Mouse (Mus musculus) kidney, embryonic 16.5 days (tissue): ENCODE measurements around the gene Coil. TPM values are rescaled to one million over a fixed set of nuclear protein-coding genes. Genes with fewer than 3 reads are reported as not detected.

Experiments used
- ATAC-seq: fragments of 200-750 bp; cut with Nextera tagmentation; 2 replicates; pipeline ENCODE4 v1.8.0; 2017; ENCODE audit warnings: moderate TSS enrichment; ENCODE audit not compliant: low FRiP score, low TSS enrichment
- H3K27ac ChIP-seq: fragments of 300-500 bp; sonication (generic); 2 replicates; pipeline ENCODE4 v1.5.1; 2014; ENCODE audit warnings: low read length
- H3K27me3 ChIP-seq: fragments of 300-500 bp; sonication (generic); 2 replicates; pipeline ENCODE4 v1.6.1; 2014; ENCODE audit warnings: low read length, control low read depth, mixed read lengths; ENCODE audit not compliant: insufficient read depth
- H3K36me3 ChIP-seq: fragments of 300-500 bp; sonication (generic); 2 replicates; pipeline ENCODE4 v1.6.1; 2014; ENCODE audit warnings: low read length, control low read depth, mixed read lengths; ENCODE audit not compliant: insufficient read depth
- H3K4me1 ChIP-seq: fragments of 300-500 bp; sonication (generic); 2 replicates; pipeline ENCODE4 v1.6.1; 2014; ENCODE audit warnings: low read length, control low read depth, mixed read lengths; ENCODE audit not compliant: insufficient read depth
- H3K4me2 ChIP-seq: fragments of 300-500 bp; sonication (generic); replicated peaks from 2 replicates; pipeline ENCODE4 v1.6.1; 2014; ENCODE audit warnings: low read depth, low read length
- H3K4me3 ChIP-seq: fragments of 300-500 bp; sonication (generic); 2 replicates; pipeline ENCODE4 v1.5.1; 2014; ENCODE audit warnings: mild to moderate bottlenecking, low read length
- H3K9ac ChIP-seq: fragments of 300-500 bp; sonication (generic); replicated peaks from 2 replicates; pipeline ENCODE4 v1.6.1; 2014; ENCODE audit warnings: low read length
- H3K9me3 ChIP-seq: fragments of 300-500 bp; sonication (generic); 2 replicates; pipeline ENCODE4 v1.6.1; 2016; ENCODE audit warnings: low read length, control low read depth
- WGBS: fragments of 180-500 bp; shearing (Covaris S2); extraction: QIAGEN DNeasy Blood & Tissue Kit; methylation state at CpG from one replicate; pipeline ENCODE4 v1.1.7; 2014; 5-methylcytosine and 5-hydroxymethylcytosine counted together
- polyA plus RNA-seq: library from polyadenylated mRNA; unstranded; fragments of >200 nt; fragmentation: Nextera tagmentation; extraction: Ambion mirVana; gene quantifications from 2 replicates; pipeline ENCODE4 v1.2.1, GENCODE M21; 2015

Gene Coil
- polyA plus RNA-seq, 1 experiment from 2014 or later, result 17.4 TPM

DNA sequence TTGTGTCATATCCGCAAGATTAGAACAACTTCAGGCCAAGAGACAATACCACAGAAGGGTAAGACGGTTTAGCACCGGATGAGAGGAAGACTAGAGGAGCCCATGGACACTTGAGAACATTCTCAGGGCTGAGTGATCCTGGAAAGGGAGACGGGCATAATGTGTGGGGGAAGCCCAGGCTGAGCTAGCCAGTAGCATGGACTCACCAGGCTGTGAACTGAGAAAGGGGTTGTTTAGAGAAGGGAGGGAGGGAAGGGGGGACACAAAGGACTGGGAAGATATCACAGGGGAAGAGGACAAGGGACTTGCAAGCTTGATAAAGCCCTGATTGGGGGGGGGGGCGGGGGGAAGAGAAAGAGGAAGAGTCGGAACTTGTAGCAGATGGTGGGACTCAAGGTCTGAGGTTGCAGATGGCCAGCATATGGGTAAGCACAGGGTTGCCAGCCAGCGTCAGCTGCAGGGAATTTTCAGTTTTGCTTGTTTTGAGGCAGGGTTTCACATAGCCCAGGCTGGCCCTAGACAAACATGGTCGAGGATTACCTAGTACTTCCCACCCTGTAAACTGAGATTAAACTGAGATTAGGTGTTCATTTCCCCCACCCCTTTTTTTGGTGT is 24.0 kb upstream of the Coil start:
- Histone ChIP-seq H3K9ac (no peak overlapping the region), H3K9me3 (no peaks in the 10 kb centered on the region), H3K36me3 (peaks cover 30% of the 10 kb centered on the region), H3K27me3 (no peaks in the 10 kb centered on the region), H3K4me3 (no peak overlapping the region), H3K27ac (no peak overlapping the region), H3K4me2 (no peak overlapping the region), H3K4me1 (no peaks in the 10 kb centered on the region)
- WGBS, result 65% methylated on average over 7 of the region's 8 CpGs
- peak; percentile 42; the same call in 1 of the 2 replicates for ATAC-seq

DNA sequence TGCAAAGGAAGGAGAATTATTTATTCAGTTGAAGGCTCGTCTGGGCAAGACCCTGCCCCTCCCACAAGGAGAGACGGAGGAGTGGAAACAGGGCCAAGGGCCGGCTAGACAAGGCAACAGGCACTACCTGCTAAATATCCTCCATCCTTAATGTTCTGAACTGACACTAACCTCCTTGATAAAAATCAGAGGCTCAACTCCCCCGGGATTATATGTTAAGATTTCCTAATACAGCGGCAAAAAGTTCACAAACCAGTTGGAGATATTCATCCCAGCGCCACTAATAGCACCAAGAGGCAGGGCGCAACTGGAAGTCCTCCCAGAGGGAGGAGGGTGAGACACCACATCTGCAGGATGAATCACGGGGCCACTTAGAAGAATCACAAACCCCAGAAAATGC is 21.2 kb upstream of the Coil start:
- Histone ChIP-seq H3K4me1 (0 out of 2 replicates have a peak, but pooled peaks cover 3% of the 10 kb centered on the region), H3K4me3 (no peak overlapping the region), H3K4me2 (no peak overlapping the region), H3K27me3 (no peaks in the 10 kb centered on the region), H3K9ac (no peak overlapping the region), H3K36me3 (peaks cover 30% of the 10 kb centered on the region), H3K27ac (no peak overlapping the region), H3K9me3 (no peaks in the 10 kb centered on the region)
- ATAC-seq, result no peak
- 65% methylated on average over 8 of the region's 8 CpGs for WGBS

DNA sequence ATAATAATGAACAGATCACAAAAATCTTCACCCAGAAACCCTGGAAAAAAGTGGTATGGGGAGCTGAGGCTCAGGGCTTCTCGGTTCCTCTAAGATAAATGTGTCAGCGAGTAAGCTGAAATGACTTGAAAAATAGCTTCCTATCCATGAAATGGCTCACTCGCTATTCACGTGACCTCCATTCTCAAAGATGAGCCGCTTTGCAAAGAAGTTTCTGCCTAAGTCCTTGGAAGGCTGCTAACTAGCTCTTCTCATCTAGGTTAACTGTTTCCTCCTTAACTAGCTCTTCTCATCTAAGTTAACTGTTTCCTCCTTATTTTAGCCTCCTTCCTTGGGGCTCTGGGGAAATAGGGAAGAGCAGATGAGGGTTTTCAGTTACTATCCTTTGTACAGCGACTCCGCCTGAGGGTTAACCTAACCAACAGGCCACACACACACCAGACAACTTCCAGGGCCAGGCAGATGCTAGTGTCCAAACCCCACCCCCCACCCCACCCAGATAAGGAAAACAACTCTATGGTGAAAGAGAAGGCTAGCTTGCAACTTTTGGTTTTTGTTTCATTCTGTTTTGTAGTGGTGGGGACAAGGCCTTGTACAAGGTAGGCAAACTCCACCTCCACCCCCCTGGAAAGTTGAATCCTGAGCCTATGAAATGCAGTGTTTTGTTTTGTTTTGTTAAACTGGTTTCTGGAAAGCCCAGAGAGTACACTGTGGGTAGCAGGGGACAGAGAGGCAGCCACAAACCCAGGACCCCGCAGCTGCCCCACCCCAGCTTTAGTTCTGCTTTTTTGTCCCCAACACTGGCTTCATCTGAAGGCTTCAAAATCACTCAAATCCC is 20.0 kb upstream of the Coil start:
- WGBS, result 85% methylated on average over 8 of the region's 8 CpGs
- Histone ChIP-seq H3K4me1 (peaks cover 5% of the 10 kb centered on the region; the same call in 1 of the 2 replicates), H3K27me3 (no peaks in the 10 kb centered on the region), H3K9me3 (no peaks in the 10 kb centered on the region), H3K27ac (no peak overlapping the region), H3K4me2 (no peak overlapping the region), H3K9ac (no peak overlapping the region), H3K4me3 (no peak overlapping the region), H3K36me3 (peaks cover 20% of the 10 kb centered on the region; the same call in 1 of the 2 replicates)
- no peak for ATAC-seq

DNA sequence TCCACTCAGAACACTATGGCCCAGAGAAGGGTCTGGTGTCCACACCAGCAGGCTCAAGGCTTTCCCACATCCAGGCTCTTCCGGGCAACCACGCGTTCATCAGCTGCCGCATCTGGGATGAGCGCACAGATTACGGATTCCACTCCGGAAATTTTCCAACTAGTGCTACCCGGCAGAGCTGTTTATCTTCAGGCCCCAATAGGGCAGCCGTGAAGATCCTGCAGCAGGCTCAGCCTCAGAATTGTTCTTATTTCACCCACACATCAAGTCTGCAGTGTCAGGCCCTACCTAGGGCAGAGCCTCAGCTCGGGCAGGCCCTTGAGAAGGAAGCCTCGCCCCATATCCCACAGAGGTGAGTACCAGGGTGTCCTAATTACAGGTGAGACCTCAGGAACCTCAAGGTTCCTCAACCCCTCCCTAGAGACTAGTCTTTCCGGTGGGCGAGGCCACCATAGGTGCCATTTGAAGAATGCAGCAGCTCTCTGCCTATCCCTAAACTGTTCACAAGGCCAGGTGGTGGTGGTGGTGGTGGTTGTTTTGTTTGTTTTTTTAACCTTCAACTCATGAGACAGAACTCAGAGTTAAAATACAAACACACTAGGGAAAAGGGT is 19.3 kb upstream of the Coil start:
- no peak overlapping the region for H3K4me2 ChIP-seq
- peaks cover 16% of the 10 kb centered on the region; the same call in 1 of the 2 replicates for H3K36me3 ChIP-seq
- no peak overlapping the region for H3K27ac ChIP-seq
- H3K27me3 ChIP-seq, result no peaks in the 10 kb centered on the region
- H3K9me3 ChIP-seq, result no peaks in the 10 kb centered on the region
- ATAC-seq, result no peak
- no peak overlapping the region for H3K9ac ChIP-seq
- no peak overlapping the region for H3K4me3 ChIP-seq
- WGBS, result 89% methylated on average over 13 of the region's 13 CpGs
- peaks cover 5% of the 10 kb centered on the region; the same call in 1 of the 2 replicates for H3K4me1 ChIP-seq

DNA sequence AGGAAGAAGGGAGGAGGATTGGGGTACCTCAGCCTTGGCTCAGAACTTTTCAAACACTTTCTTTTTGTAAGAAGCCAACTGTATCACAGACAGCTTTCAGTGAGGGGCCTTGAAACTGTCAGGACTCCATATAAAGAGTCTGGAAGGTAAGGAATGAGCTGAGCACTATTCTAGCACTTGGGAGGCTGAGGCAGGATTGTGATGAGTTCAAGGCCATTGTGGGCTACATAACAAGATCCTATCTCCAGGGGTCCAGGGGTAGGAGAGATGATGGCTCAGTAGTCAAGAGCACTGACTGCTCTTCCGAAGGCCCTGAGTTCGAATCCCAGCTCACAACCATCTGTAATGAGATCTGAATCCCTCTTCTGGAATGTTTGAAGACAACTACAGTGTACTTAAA is 18.5 kb upstream of the Coil start:
- 93% methylated on average over 2 of the region's 2 CpGs for WGBS

DNA sequence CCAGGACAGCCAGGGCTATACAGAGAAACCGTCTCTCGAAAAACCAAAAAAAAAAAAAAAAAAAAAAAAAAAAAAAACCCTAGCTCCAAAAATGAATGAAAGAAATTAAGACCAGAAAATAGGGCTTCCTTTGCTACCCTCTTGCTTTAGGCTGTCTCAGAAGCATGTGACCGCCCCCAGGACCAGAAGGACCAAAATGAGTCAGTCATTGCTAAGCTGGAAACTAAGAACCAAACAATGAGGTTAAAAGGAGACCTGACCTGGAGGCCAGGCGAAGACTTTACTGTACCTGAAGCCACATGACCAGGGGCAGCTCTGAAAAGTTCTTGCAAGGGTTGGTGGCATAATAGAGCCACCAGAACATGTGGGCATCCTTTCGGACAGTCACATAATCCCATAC is 17.9 kb upstream of the Coil start:
- ATAC-seq, result no peak
- 93% methylated on average over 5 of the region's 5 CpGs for whole genome bisulfite sequencing
- H3K27me3 ChIP-seq, result no peaks in the 10 kb centered on the region
- peaks cover 11% of the 10 kb centered on the region; the same call in 1 of the 2 replicates for H3K36me3 ChIP-seq
- no peaks in the 10 kb centered on the region for H3K9me3 ChIP-seq
- peaks cover 5% of the 10 kb centered on the region; the same call in 1 of the 2 replicates for H3K4me1 ChIP-seq
- H3K4me2 ChIP-seq, result no peak overlapping the region
- H3K4me3 ChIP-seq, result no peak overlapping the region
- H3K9ac ChIP-seq, result no peak overlapping the region
- H3K27ac ChIP-seq, result no peak overlapping the region

More for the DNA sequence above, 18.5 kb upstream of the Coil start:
- Histone ChIP-seq H3K27ac (no peak overlapping the region), H3K4me3 (no peak overlapping the region), H3K36me3 (peaks cover 16% of the 10 kb centered on the region; the same call in 1 of the 2 replicates), H3K27me3 (no peaks in the 10 kb centered on the region), H3K4me2 (no peak overlapping the region), H3K9ac (no peak overlapping the region), H3K9me3 (no peaks in the 10 kb centered on the region), H3K4me1 (peaks cover 5% of the 10 kb centered on the region; the same call in 1 of the 2 replicates)
- no peak for ATAC-seq

DNA sequence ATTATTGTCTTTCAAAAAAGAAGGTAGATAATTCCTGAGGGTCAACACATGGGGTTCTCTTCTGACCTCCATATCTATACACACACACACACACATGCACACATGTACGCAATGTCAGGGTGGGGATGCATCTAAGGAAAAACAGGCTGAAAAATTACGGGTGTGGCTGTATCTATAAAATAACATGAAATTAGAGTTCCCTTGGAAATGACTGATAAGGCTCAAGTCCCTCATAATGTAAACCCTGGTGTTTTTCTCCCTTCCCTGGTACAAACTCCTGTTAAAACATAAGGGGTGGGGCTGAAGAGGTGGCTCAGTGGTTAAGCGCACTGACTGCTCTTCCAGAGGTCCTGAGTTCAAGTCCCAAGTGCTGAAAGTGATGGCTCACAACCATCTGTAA is 16.5 kb upstream of the Coil start:
- Histone ChIP-seq H3K27ac (no peak overlapping the region), H3K4me3 (no peak overlapping the region), H3K4me1 (peaks cover 5% of the 10 kb centered on the region; the same call in 1 of the 2 replicates), H3K9ac (no peak overlapping the region), H3K9me3 (no peaks in the 10 kb centered on the region), H3K4me2 (0 out of 2 replicates have a peak overlapping the region, but pooled peaks have one; percentile 54), H3K36me3 (peaks cover 10% of the 10 kb centered on the region; the same call in 1 of the 2 replicates), H3K27me3 (no peaks in the 10 kb centered on the region)
- WGBS, result 94% methylated on average over 3 of the region's 3 CpGs
- no peak for ATAC-seq

DNA sequence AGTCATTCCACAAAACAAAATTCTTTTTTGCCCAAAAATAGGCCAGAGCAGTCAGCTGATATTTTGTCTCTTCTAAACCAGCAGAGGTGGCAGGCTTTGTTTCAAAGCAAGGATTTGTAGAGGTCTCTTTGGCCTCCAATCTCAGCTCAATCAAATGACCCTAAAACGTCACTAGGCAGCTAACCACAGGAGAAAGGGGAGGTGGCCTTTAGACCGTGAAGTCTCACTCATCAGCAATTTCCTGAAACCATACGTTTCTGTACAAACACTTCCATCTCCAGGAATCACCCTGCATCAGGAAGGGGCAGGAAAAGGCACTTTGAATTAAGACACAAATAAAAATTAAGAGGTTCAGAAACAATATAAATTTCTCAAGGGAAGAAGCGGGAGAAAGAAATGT is 15.2 kb upstream of the Coil start:
- H3K9me3 ChIP-seq, result no peaks in the 10 kb centered on the region
- 0% methylated on average over 4 of the region's 4 CpGs for WGBS
- H3K9ac ChIP-seq, result peak overlapping the region; percentile 68
- peak overlapping the region; percentile 54 for H3K4me2 ChIP-seq
- H3K4me1 ChIP-seq, result peaks cover 5% of the 10 kb centered on the region; the same call in 1 of the 2 replicates
- H3K4me3 ChIP-seq, result peak overlapping the region; percentile 66
- no peaks in the 10 kb centered on the region for H3K27me3 ChIP-seq
- H3K36me3 ChIP-seq, result peaks cover 7% of the 10 kb centered on the region; the same call in 1 of the 2 replicates
- peak; percentile 69; the same call in 1 of the 2 replicates for ATAC-seq
- H3K27ac ChIP-seq, result peak overlapping the region; percentile 78

DNA sequence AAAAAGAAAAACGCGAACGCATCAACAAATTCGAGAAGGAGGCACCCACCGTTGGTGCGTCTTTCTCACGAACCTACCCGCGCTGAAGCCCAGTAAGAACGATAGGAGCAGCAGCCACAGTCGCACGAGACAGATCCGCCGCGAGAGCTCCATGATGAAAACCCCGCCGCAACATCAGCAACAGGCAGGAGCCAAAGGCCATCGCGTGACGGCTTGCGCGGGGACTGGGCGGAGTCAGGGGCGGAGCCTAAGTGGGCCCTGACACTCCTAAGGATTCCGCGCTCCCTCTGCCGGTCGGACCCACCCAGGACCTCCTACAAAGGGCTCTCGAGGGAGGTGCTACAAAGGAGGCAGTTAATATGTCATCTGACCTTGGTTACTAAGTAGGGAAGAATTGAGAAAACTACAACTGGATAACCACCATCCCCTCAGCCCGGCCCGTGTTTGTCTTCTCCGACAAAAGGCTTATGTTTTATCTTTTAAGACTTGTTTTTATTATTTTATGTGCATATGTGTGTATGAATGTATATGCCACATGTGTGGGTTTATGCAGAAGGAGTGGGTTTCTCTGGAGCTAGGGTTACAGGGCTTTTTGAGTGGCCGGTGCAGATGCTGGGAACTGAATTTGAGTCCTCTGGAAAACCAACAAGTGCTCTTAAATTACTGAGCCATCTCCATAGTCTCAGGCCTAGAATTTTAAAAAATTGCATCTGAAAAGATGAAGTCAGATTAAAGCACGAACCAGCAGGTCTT is 14.7 kb upstream of the Coil start, which contains the start of gene Scpep1:
Gene Scpep1, minus strand, starts transcription at position 249 of the 753 bp plus-strand sequence.
- peak; percentile 98 for ATAC-seq
- H3K4me1 ChIP-seq, result peaks cover 5% of the 10 kb centered on the region; the same call in 1 of the 2 replicates
- H3K4me3 ChIP-seq, result peak within 1 kb of the TSS; percentile 66
- no peaks in the 10 kb centered on the region for H3K27me3 ChIP-seq
- 4% methylated on average over 34 of the region's 34 CpGs for WGBS
- H3K9me3 ChIP-seq, result no peaks in the 10 kb centered on the region
- H3K27ac ChIP-seq, result peak within 1 kb of the TSS; percentile 78
- H3K4me2 ChIP-seq, result peak within 1 kb of the TSS; percentile 54
- peak within 1 kb of the TSS; percentile 68 for H3K9ac ChIP-seq
- H3K36me3 ChIP-seq, result peaks cover 7% of the 10 kb centered on the region; the same call in 1 of the 2 replicates
